Mouse (Mus musculus) erythroblast, embryonic 14.5 days (primary cell): ENCODE measurements around the gene Noct.

Experiments used
- GATA1 ChIP-seq: IDR thresholded peaks from 2 replicates; pipeline ENCODE4 v1.6.1; 2012; ENCODE audit warnings: low read length, inconsistent platforms, mixed read lengths
- TAL1 ChIP-seq: IDR thresholded peaks from 3 replicates; pipeline ENCODE4 v1.6.1; 2012; ENCODE audit warnings: low read length, inconsistent platforms, mixed read lengths

- TF ChIP-seq TAL1 (no peak), GATA1 (no peak)
Measured at GRCm38 (mm10) chr3:51226601-51227000, 2.4 kb downstream of the Noct start.
